Mouse (Mus musculus) CH12.LX (cell line): Measurements from ENCODE around the gene Gpr155. TPM values are rescaled to one million over a fixed set of nuclear protein-coding genes. Genes with fewer than 3 reads are reported as not detected.

ENCODE experiments used
- DNase-seq: peaks from one replicate; pipeline ENCODE4 v3.0.0-alpha.2; 2013; ENCODE audit errors: extremely low read depth
- H3K27ac ChIP-seq: 2 replicates; pipeline ENCODE4 v1.5.1; 2012; ENCODE audit warnings: low read depth, mild to moderate bottlenecking, control low read depth, moderate library complexity; ENCODE audit not compliant: insufficient read depth
- H3K27me3 ChIP-seq: replicated peaks from 2 replicates; pipeline ENCODE3; 2012; ENCODE audit warnings: inconsistent platforms
- H3K36me3 ChIP-seq, 2 experiments: replicated peaks in 1 of 2; 2 replicates each; pipeline versions ENCODE3 to v1.6.1; 2012; ENCODE audit warnings: inconsistent platforms in 1 of 2, low read length in 1 of 2, mild to moderate bottlenecking in 1 of 2, mixed read lengths in 1 of 2, moderate library complexity in 1 of 2; ENCODE audit not compliant: control insufficient read depth in 1 of 2, insufficient read depth in 1 of 2
- H3K4me1 ChIP-seq, 2 experiments: 2 replicates each; pipeline ENCODE4 v1.6.1; 2012; ENCODE audit warnings: inconsistent platforms in 1 of 2, moderate library complexity in 1 of 2; ENCODE audit not compliant: insufficient read depth in 2 of 2, control insufficient read depth in 1 of 2
- H3K4me2 ChIP-seq: 2 replicates; pipeline ENCODE4 v1.6.1; 2012; ENCODE audit warnings: low read depth, mild to moderate bottlenecking, control low read depth; ENCODE audit not compliant: poor library complexity, insufficient read depth, severe bottlenecking
- H3K4me3 ChIP-seq, 3 experiments: fragments of 150-350 bp in 1 of 3; sonication (generic) in 1 of 3; replicated peaks in 1 of 3; 2 replicates each; pipeline versions ENCODE3 to v1.5.1; 2011 to 2012; ENCODE audit warnings: low read depth in 2 of 3, low read length in 2 of 3, mild to moderate bottlenecking in 2 of 3, moderate library complexity in 2 of 3, control low read depth in 1 of 3, improper control_type of control experiment in 1 of 3, inconsistent platforms in 1 of 3, mixed read lengths in 1 of 3; ENCODE audit not compliant: poor library complexity in 1 of 3
- H3K79me2 ChIP-seq: replicated peaks from 2 replicates; pipeline ENCODE4 v1.6.1; 2012; ENCODE audit warnings: mild to moderate bottlenecking, moderate library complexity; ENCODE audit not compliant: control insufficient read depth, poor library complexity, insufficient read depth, severe bottlenecking; ENCODE audit errors: extremely low read depth
- H3K9ac ChIP-seq: 2 replicates; pipeline ENCODE4 v1.6.1; 2012; ENCODE audit warnings: low read depth, mild to moderate bottlenecking, control low read depth, moderate library complexity; ENCODE audit not compliant: insufficient read depth
- H3K9me3 ChIP-seq: replicated peaks from 2 replicates; pipeline ENCODE3; 2012; ENCODE audit warnings: low read length, inconsistent platforms, mixed read lengths
- BHLHE40 ChIP-seq: IDR thresholded peaks from 2 replicates; pipeline ENCODE4 v1.6.1; 2011; ENCODE audit warnings: mild to moderate bottlenecking, low read depth, low read length, improper control_type of control experiment
- CHD1 ChIP-seq: IDR thresholded peaks from 2 replicates; pipeline ENCODE4 v1.6.1; 2012; ENCODE audit warnings: low read depth, low read length, improper control_type of control experiment, inconsistent platforms
- CHD2 ChIP-seq: IDR thresholded peaks from 2 replicates; pipeline ENCODE4 v1.6.1; 2011; ENCODE audit warnings: low read length, improper control_type of control experiment
- ELF1 ChIP-seq: IDR thresholded peaks from 2 replicates; pipeline ENCODE4 v1.6.1; 2014; ENCODE audit warnings: low read depth, mild to moderate bottlenecking, inconsistent platforms, low read length, improper control_type of control experiment
- EP300 ChIP-seq: IDR thresholded peaks from 2 replicates; pipeline ENCODE4 v1.6.1; 2011; ENCODE audit warnings: low read length, improper control_type of control experiment
- GABPA ChIP-seq: IDR thresholded peaks from 2 replicates; pipeline ENCODE4 v1.6.1; 2012; ENCODE audit warnings: low read depth, low read length, improper control_type of control experiment, inconsistent platforms; ENCODE audit not compliant: insufficient replicate concordance
- JUN ChIP-seq: IDR thresholded peaks from 2 replicates; pipeline ENCODE4 v1.6.1; 2011; ENCODE audit warnings: low read depth, mild to moderate bottlenecking, low read length, improper control_type of control experiment, moderate library complexity; ENCODE audit not compliant: insufficient read depth
- KAT2A ChIP-seq: IDR thresholded peaks from 2 replicates; pipeline ENCODE4 v1.6.1; 2012; ENCODE audit warnings: low read length, improper control_type of control experiment, inconsistent platforms; ENCODE audit not compliant: insufficient replicate concordance
- MAFK ChIP-seq: IDR thresholded peaks from 2 replicates; pipeline ENCODE4 v1.6.1; 2011; ENCODE audit warnings: low read length, improper control_type of control experiment; ENCODE audit not compliant: insufficient replicate concordance
- MAX ChIP-seq: IDR thresholded peaks from 2 replicates; pipeline ENCODE4 v1.6.1; 2011; ENCODE audit warnings: low read length, improper control_type of control experiment
- MAZ ChIP-seq: IDR thresholded peaks from 2 replicates; pipeline ENCODE4 v1.6.1; 2012; ENCODE audit warnings: low read depth, mild to moderate bottlenecking, inconsistent platforms, low read length, improper control_type of control experiment, moderate library complexity
- MEF2A ChIP-seq: IDR thresholded peaks from 2 replicates; pipeline ENCODE4 v1.6.1; 2014; ENCODE audit warnings: low read depth, mild to moderate bottlenecking, inconsistent platforms, low read length, improper control_type of control experiment, borderline replicate concordance
- MXI1 ChIP-seq: IDR thresholded peaks from 2 replicates; pipeline ENCODE4 v1.6.1; 2011; ENCODE audit warnings: mild to moderate bottlenecking, low read depth, low read length, improper control_type of control experiment
- NRF1 ChIP-seq: IDR thresholded peaks from 2 replicates; pipeline ENCODE4 v1.6.1; 2014; ENCODE audit warnings: low read depth, mild to moderate bottlenecking, inconsistent platforms, low read length, improper control_type of control experiment, moderate library complexity
- PAX5 ChIP-seq: IDR thresholded peaks from 2 replicates; pipeline ENCODE4 v1.6.1; 2012; ENCODE audit warnings: low read length, inconsistent platforms, mixed read lengths
- POLR2AphosphoS2 ChIP-seq: IDR thresholded peaks from 2 replicates; pipeline ENCODE4 v1.6.1; 2011; ENCODE audit warnings: low read depth, low read length, improper control_type of control experiment
- RAD21 ChIP-seq: IDR thresholded peaks from 2 replicates; pipeline ENCODE4 v1.6.1; 2011; ENCODE audit warnings: low read depth, mild to moderate bottlenecking, low read length, improper control_type of control experiment, moderate library complexity
- SIN3A ChIP-seq: IDR thresholded peaks from 2 replicates; pipeline ENCODE4 v1.6.1; 2012; ENCODE audit warnings: low read length, improper control_type of control experiment, inconsistent platforms
- SMC3 ChIP-seq: IDR thresholded peaks from 2 replicates; pipeline ENCODE4 v1.6.1; 2011; ENCODE audit warnings: low read depth, low read length, improper control_type of control experiment
- TBP ChIP-seq: conservative IDR thresholded peaks from 2 replicates; pipeline ENCODE4 v1.6.1; 2011; ENCODE audit warnings: low read depth, low read length, improper control_type of control experiment
- TCF12 ChIP-seq: IDR thresholded peaks from 2 replicates; pipeline ENCODE4 v1.6.1; 2014; ENCODE audit warnings: low read depth, mild to moderate bottlenecking, inconsistent platforms, low read length, improper control_type of control experiment
- UBTF ChIP-seq: IDR thresholded peaks from 2 replicates; pipeline ENCODE4 v1.6.1; 2012; ENCODE audit warnings: low read depth, mild to moderate bottlenecking, inconsistent platforms, low read length, improper control_type of control experiment, moderate library complexity
- USF1 ChIP-seq: IDR thresholded peaks from 2 replicates; pipeline ENCODE4 v1.6.1; 2014; ENCODE audit warnings: low read depth, mild to moderate bottlenecking, inconsistent platforms, low read length, improper control_type of control experiment
- USF2 ChIP-seq: conservative IDR thresholded peaks from 2 replicates; pipeline ENCODE4 v1.6.1; 2011; ENCODE audit warnings: low read depth, low read length, improper control_type of control experiment
- ZKSCAN1 ChIP-seq: IDR thresholded peaks from 2 replicates; pipeline ENCODE4 v1.6.1; 2012; ENCODE audit warnings: low read depth, inconsistent platforms, low read length, improper control_type of control experiment, borderline replicate concordance
- ZMIZ1 ChIP-seq: IDR thresholded peaks from 2 replicates; pipeline ENCODE4 v1.6.1; 2012; ENCODE audit warnings: low read depth, mild to moderate bottlenecking, inconsistent platforms, low read length, improper control_type of control experiment
- dilution Hi-C: fragments of 300-500 bp; cut with MboI; formaldehyde crosslinking; loops from 2 replicates; pipeline ENCODE4 v1.14.3; 2020; ENCODE audit warnings: low sequenced_read_pairs; ENCODE audit not compliant: extremely low pct_unique_long_range_greater_than_20kb, extremely low pct_ligation_motif_present
- in situ Hi-C: fragments of 300-500 bp; cut with MboI; formaldehyde crosslinking; loops from 3 replicates; pipeline ENCODE4 v1.14.3; 2019; ENCODE audit warnings: low sequenced_read_pairs, low pct_ligation_motif_present, low pct_unique_long_range_greater_than_20kb, mixed read lengths
- polyA plus RNA-seq: library from polyadenylated mRNA; unstranded; fragments of >175 nt; gene quantifications from 2 replicates; pipeline ENCODE4 v1.2.1, GENCODE M21; 2012; ENCODE audit warnings: low read depth; ENCODE audit not compliant: insufficient read length
- total RNA-seq, 2 experiments: library from RNA; depleted of rRNA; stranded (reverse); fragments of 300-350 nt in 1 of 2; fragments of >200 nt in 1 of 2; gene quantifications; 2 replicates each; pipeline ENCODE4 v1.2.3; 2012 to 2014

The Gpr155 gene
- total and polyA plus RNA-seq, 3 experiments = 3.0 to 5.7 (median 3.2) TPM

DNA sequence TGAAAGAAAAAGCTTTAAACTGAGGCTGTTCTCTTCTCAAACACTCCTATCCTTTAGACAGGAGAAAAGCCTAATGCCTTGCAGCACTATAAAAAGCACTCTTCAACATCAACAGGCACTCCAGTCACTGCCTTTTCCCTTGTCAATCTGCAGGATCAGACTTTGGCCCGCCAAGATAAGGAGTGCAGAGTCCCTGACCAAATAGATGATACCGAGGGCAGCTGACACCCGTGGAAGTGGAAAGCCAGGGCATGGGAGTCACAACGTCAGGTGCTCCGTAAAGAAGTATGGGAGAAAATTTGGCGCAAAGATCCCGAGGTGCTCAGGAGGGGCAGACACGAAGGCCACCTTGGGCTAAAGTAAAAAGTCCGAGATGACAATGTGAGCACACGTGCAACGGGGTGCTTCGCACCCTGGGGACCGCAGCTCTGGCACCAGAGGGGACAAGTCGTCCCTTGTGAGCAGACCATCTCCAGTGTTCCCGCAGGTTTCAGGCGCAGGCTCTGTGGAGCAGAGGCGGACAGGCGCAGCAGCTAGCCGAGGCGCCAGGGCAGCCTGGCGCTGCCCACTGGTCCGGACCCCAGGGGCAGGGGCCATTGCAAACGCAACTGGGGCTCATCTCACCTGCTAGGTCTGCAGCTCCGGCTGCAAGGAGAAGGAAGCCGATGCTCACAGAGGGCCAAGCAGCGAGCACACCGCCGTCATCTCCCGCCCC lies 574 bp downstream of the Gpr155 start:
- Histone ChIP-seq H3K27ac (no peak overlapping the region), H3K4me1 (peaks cover 5 to 40% of the 10 kb centered on the region in 2 experiments; a peak in 3 of 4 replicates), H3K79me2 (no peaks in the 10 kb centered on the region; the same call in 1 of the 2 replicates), H3K36me3 (peaks cover 2 to 14% of the 10 kb centered on the region in 2 experiments), H3K4me3 (peak overlapping the region; percentile 66 to 88 (median 70)), H3K27me3 (no peaks in the 10 kb centered on the region), H3K9me3 (no peaks in the 10 kb centered on the region), H3K9ac (peak overlapping the region; percentile 34), H3K4me2 (peak overlapping the region; percentile 67)
- dilution Hi-C loops = no loop called here
- TF ChIP-seq EP300 (no peak), MAX (peak; percentile 78), ZMIZ1 (no peak), CHD1 (no peak), TBP (no peak), CHD2 (no peak), POLR2AphosphoS2 (no peak), USF2 (no peak), PAX5 (no peak), MXI1 (peak; percentile 70), NRF1 (no peak), ZKSCAN1 (no peak), UBTF (no peak), JUN (no peak), BHLHE40 (peak; percentile 58; the same call in 1 of the 2 replicates), MAZ (no peak), RAD21 (no peak), ELF1 (no peak), SMC3 (no peak), GABPA (no peak), USF1 (no peak), TCF12 (no peak), KAT2A (no peak), MEF2A (no peak), MAFK (no peak), SIN3A (peak; percentile 66)
- no peak for DNase-seq
- in situ Hi-C loops = no loop called here
